Mouse (Mus musculus): ENCODE results near the gene Pitpna. TPM values are rescaled to one million over a fixed set of nuclear protein-coding genes. Genes with fewer than 3 reads are reported as not detected.
"Not testable (repeated sequence)": the region's sequence is repeated elsewhere in the genome, so short reads cannot be mapped to it uniquely, and the experiment has no call there.

Gene Pitpna
- total and polyA plus RNA-seq, 3 experiments, result 67.8 to 709 (median 194) TPM

GRCm38 (mm10) chr11:75598004-75598403, 10.1 kb downstream of the Pitpna start:
- Histone ChIP-seq H3K9me3 (replicated peaks; ENCODE audit: insufficient read depth, low read length) (no peaks in the 10 kb centered on the region), H3K36me3 (ENCODE audit: control insufficient read depth in 1 of 2, insufficient read depth in 2 of 2, low read length in 2 of 2) (peaks cover 19 to 30% of the 10 kb centered on the region in 2 experiments), H3K27ac (ENCODE audit: control insufficient read depth, low read depth, low read length) (no peak overlapping the region), H3K27me3 (ENCODE audit: control insufficient read depth in 1 of 2, insufficient read depth in 2 of 2, low read length in 2 of 2) (no peaks in the 10 kb centered on the region), H3K9ac (ENCODE audit: control insufficient read depth, low read depth, low read length, poor library complexity, severe bottlenecking) (no peak overlapping the region), H3K4me3 (ENCODE audit: control insufficient read depth in 1 of 2, insufficient read depth in 1 of 2, low read depth in 2 of 2, low read length in 2 of 2) (no peak overlapping the region), H3K4me1 (ENCODE audit: control insufficient read depth in 1 of 2, insufficient read depth in 2 of 2, low read length in 2 of 2) (peaks cover 11 to 18% of the 10 kb centered on the region in 2 experiments), H3K79me2 (ENCODE audit: control insufficient read depth, insufficient read depth, low read length, poor library complexity) (peaks cover 2% of the 10 kb centered on the region)
- no peak for TF ChIP-seq ZMIZ1 (IDR thresholded peaks at IDR 0.05; ENCODE audit: low read depth, low read length)
- no peak for TF ChIP-seq JUND (IDR thresholded peaks at IDR 0.05; ENCODE audit: low read depth, low read length)
- no peak for TF ChIP-seq MAX (IDR thresholded peaks at IDR 0.05; ENCODE audit: low read length)
- no peak for TF ChIP-seq GATA1 (IDR thresholded peaks at IDR 0.05; ENCODE audit: low read depth, low read length)
- TF ChIP-seq TAL1 (IDR thresholded peaks at IDR 0.05; ENCODE audit: low read length), result no peak
- no peak for TF ChIP-seq KAT2A (conservative IDR thresholded peaks at IDR 0.05; ENCODE audit: low read depth, low read length)
- TF ChIP-seq MYB (IDR thresholded peaks at IDR 0.05; ENCODE audit: low read depth, low read length), result no peak
- TF ChIP-seq RAD21 (IDR thresholded peaks at IDR 0.05; ENCODE audit: low read depth, low read length), result no peak
- TF ChIP-seq ELF1 (IDR thresholded peaks at IDR 0.05; ENCODE audit: low read depth, low read length), result no peak
- TF ChIP-seq RCOR1 (IDR thresholded peaks at IDR 0.05; ENCODE audit: low read depth, low read length), result no peak
- TF ChIP-seq SMC3 (IDR thresholded peaks at IDR 0.05; ENCODE audit: low read depth, low read length), result no peak
- TF ChIP-seq NELFE (IDR thresholded peaks at IDR 0.05; ENCODE audit: low read depth, low read length), result no peak
- no peak for DNase-seq (ENCODE audit: low read depth, low spot score)

GRCm38 (mm10) chr11:75599802-75600201, 11.9 kb downstream of the Pitpna start:
- not testable (repeated sequence) for H3K79me2 ChIP-seq (ENCODE audit: control insufficient read depth, insufficient read depth, low read length, poor library complexity); H3K9ac ChIP-seq (ENCODE audit: control insufficient read depth, low read depth, low read length, poor library complexity, severe bottlenecking); H3K27ac ChIP-seq (ENCODE audit: control insufficient read depth, low read depth, low read length); H3K27me3 ChIP-seq (ENCODE audit: control insufficient read depth in 1 of 2, insufficient read depth in 2 of 2, low read length in 2 of 2); H3K9me3 ChIP-seq (replicated peaks; ENCODE audit: insufficient read depth, low read length); DNase-seq (ENCODE audit: low read depth, low spot score); H3K4me3 ChIP-seq (ENCODE audit: control insufficient read depth in 1 of 2, insufficient read depth in 1 of 2, low read depth in 2 of 2, low read length in 2 of 2)
- Histone ChIP-seq H3K4me1 (ENCODE audit: control insufficient read depth in 1 of 2, insufficient read depth in 2 of 2, low read length in 2 of 2) (peaks cover 10 to 12% of the 10 kb centered on the region in 2 experiments), H3K36me3 (ENCODE audit: control insufficient read depth in 1 of 2, insufficient read depth in 2 of 2, low read length in 2 of 2) (peaks cover 11 to 32% of the 10 kb centered on the region in 2 experiments)

GRCm38 (mm10) chr11:75604826-75605225, 16.9 kb downstream of the Pitpna start:
- no peak overlapping the region for H3K27ac ChIP-seq (ENCODE audit: control insufficient read depth, low read depth, low read length)
- DNase-seq (ENCODE audit: low read depth, low spot score), result no peak
- no peaks in the 10 kb centered on the region for H3K4me1 ChIP-seq (ENCODE audit: control insufficient read depth in 1 of 2, insufficient read depth in 2 of 2, low read length in 2 of 2)
- H3K79me2 ChIP-seq (ENCODE audit: control insufficient read depth, insufficient read depth, low read length, poor library complexity), result no peaks in the 10 kb centered on the region
- H3K27me3 ChIP-seq (ENCODE audit: control insufficient read depth in 1 of 2, insufficient read depth in 2 of 2, low read length in 2 of 2), result no peaks in the 10 kb centered on the region
- H3K4me3 ChIP-seq (ENCODE audit: control insufficient read depth in 1 of 2, insufficient read depth in 1 of 2, low read depth in 2 of 2, low read length in 2 of 2), result no peak overlapping the region
- no peak for TF ChIP-seq ZNF384 (IDR thresholded peaks at IDR 0.05; ENCODE audit: low read depth, low read length)
- TF ChIP-seq CHD1 (IDR thresholded peaks at IDR 0.05; ENCODE audit: low read depth, low read length), result no peak
- TF ChIP-seq GATA1 (IDR thresholded peaks at IDR 0.05; ENCODE audit: low read depth, low read length), result no peak
- no peak for TF ChIP-seq EP300 (IDR thresholded peaks at IDR 0.05; ENCODE audit: low read depth in 1 of 2, low read length in 2 of 2)
- no peak for TF ChIP-seq JUND (IDR thresholded peaks at IDR 0.05; ENCODE audit: low read depth, low read length)
- no peak for TF ChIP-seq CHD2 (IDR thresholded peaks at IDR 0.05; ENCODE audit: low read length)
- TF ChIP-seq RCOR1 (IDR thresholded peaks at IDR 0.05; ENCODE audit: low read depth, low read length), result no peak
- no peak for TF ChIP-seq ETS1 (IDR thresholded peaks at IDR 0.05; ENCODE audit: low read depth, low read length)
- TF ChIP-seq POLR2AphosphoS5 (IDR thresholded peaks at IDR 0.05; ENCODE audit: borderline replicate concordance, low read depth, low read length), result no peak
- no peak for TF ChIP-seq ZMIZ1 (IDR thresholded peaks at IDR 0.05; ENCODE audit: low read depth, low read length)
- no peak for TF ChIP-seq MYC (IDR thresholded peaks at IDR 0.05; ENCODE audit: low read depth, low read length)
- TF ChIP-seq MYB (IDR thresholded peaks at IDR 0.05; ENCODE audit: low read depth, low read length), result no peak
- no peak for TF ChIP-seq SMC3 (IDR thresholded peaks at IDR 0.05; ENCODE audit: low read depth, low read length)
- no peak for TF ChIP-seq GABPA (IDR thresholded peaks at IDR 0.05; ENCODE audit: low read depth, low read length)
- no peak for TF ChIP-seq HCFC1 (IDR thresholded peaks at IDR 0.05; ENCODE audit: low read depth, low read length)
- TF ChIP-seq RAD21 (IDR thresholded peaks at IDR 0.05; ENCODE audit: low read depth, low read length), result no peak
- no peak for TF ChIP-seq KAT2A (conservative IDR thresholded peaks at IDR 0.05; ENCODE audit: low read depth, low read length)
- TF ChIP-seq POLR2A (IDR thresholded peaks at IDR 0.05; ENCODE audit: control insufficient read depth in 1 of 2, insufficient read depth in 1 of 2, low read depth in 1 of 2, low read length in 2 of 2, poor library complexity in 1 of 2), result no peak
- no peak for TF ChIP-seq POLR2AphosphoS2 (IDR thresholded peaks at IDR 0.05; ENCODE audit: low read length)
- no peak for TF ChIP-seq NRF1 (IDR thresholded peaks at IDR 0.05; ENCODE audit: insufficient read depth, low read depth, low read length, poor library complexity, severe bottlenecking)
- H3K9ac ChIP-seq (ENCODE audit: control insufficient read depth, low read depth, low read length, poor library complexity, severe bottlenecking), result no peak overlapping the region
- peaks cover 0 to 22% of the 10 kb centered on the region in 2 experiments; a peak in 2 of 4 replicates for H3K36me3 ChIP-seq (ENCODE audit: control insufficient read depth in 1 of 2, insufficient read depth in 2 of 2, low read length in 2 of 2)
- no peaks in the 10 kb centered on the region for H3K9me3 ChIP-seq (replicated peaks; ENCODE audit: insufficient read depth, low read length)

Measured in MEL (cell line).